Mouse (Mus musculus): ENCODE data around the gene Olfr666. TPM values are rescaled to one million over a fixed set of nuclear protein-coding genes. Genes with fewer than 3 reads are reported as not detected.

The Olfr666 gene
- not detected for polyA plus RNA-seq (2015; fragmentation: Illumina TruSeq; extraction: RNeasy Lipid Tissue Mini Kit (QIAGEN cat#74804); ENCODE audit: insufficient read depth, low read depth, low replicate concordance)

DNA sequence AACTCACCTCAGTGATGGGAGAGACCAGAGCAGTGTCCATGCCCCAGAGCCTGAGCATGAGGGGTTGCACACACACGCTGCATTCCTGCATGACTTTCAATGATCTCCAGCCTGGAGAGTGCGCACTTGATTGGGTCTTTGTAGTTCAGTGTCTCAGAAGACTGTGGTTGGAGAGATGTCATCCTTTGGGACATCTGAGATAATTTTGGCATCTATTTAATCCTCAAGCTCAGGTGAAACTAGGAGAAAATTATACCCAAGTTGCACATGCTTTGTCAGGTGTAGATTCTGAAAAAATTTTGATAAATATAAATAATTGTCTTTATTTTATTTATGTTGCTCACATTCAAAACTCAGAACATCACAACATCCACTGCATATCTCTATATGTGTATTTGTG lies at the start of gene Olfr666:
TSS of gene Olfr666 (minus strand) at position 101 of the 400 bp plus-strand sequence.

DNA sequence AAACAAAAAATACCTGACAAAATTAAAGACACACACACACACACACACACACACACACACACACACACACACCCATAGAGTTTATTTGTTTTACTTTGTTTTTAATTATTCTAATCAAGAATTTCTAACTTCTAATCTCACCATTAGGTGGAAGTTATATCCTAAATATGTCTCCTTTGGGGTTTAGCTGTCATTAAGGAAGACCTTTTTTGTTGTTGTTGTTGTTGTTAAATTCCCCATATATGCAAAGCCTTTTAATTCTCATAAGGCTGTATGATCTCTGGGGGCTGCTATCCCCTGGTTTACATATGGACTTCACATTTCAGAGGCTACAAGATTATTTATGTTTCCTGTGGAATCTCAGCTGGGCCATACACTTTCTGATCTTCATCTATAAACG lies 38.2 kb upstream of the Olfr666 start, which contains the start of gene Olfr669:
TSS of gene Olfr669 (plus strand) at position 301 of the 400 bp plus-strand sequence.

DNA sequence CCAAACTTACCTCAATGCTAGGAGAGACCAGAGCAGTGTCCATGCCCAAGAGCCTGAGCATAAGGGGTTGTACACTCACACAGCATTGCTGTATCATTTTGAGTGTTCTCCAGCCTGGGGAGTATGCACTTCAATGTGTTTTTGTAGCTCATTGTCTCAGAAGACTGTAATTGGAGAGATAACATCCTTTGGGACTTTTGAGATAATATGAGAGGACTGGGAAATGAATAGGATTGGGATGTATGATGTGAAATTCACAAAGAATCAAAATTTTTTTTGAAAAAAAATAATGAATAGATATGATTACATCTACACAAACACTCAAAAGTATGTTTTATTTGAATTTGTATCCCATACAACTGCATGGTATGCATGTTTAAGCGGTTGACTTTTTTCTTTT lies 32.2 kb upstream of the Olfr666 start, which contains the start of gene Olfr668:
TSS of gene Olfr668 (minus strand) at position 101 of the 400 bp plus-strand sequence.

DNA sequence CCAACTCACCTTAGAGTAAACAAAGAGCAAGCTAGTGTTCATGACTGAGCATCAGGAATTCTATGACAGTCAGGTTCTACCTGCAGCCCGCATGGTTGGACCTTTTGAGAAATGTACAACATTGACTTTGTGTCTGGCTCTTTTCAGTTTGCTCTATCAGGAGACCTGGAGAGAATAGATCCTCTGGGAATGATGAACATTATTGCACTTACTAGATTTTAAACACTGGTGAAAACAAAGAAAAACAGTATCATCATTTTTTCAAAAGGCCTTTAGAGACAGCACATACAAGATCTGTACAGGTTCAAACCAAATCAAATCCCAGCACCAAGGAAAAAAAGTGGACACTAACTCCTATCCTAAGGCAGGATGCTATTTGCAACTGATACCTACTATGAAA lies 25.6 kb upstream of the Olfr666 start, which contains the start of gene Olfr667:
TSS of gene Olfr667 (minus strand) at position 101 of the 400 bp plus-strand sequence.

DNA sequence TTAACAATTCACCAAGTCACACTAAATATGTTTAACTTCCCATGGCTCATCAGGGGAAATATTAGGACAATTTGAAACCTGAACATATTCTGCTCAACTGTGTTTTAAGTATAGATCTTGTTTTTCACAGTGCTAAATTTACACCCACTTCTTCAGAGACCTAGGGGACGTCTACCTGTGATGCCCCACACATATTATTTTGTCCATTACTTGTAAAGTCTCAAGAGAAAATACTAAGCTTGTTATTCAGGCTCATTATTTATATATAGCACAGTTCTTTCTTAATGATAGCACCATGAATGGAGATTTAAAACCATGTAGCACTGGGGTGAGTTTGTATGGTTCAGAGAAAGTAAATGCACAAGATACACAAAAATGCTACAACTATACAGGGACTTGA lies 18.0 kb downstream of the Olfr666 start, which contains the start of gene Olfr665:
TSS of gene Olfr665 (plus strand) at position 301 of the 400 bp plus-strand sequence.

DNA sequence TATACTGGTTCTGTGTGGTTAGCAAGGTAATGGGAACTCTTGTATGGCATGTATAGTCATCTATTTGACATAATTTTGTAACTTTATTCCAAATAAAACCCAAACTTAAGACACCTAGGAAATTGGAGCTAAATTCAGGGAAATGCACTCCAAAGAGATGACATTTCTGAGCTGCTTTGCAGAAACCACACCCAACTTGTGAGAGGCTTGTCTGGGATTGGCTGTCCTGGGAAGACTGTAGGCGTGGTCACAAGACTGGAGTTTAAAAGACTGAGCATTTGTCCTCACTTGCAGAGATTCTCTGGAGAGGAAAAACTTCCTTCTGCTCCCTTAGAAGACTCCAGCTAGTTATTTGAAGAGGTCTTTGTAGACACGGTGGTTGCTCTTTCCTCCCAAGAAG lies 39.0 kb downstream of the Olfr666 start, which contains the start of gene Usp17la:
TSS of gene Usp17la (plus strand) at position 301 of the 400 bp plus-strand sequence.

DNA sequence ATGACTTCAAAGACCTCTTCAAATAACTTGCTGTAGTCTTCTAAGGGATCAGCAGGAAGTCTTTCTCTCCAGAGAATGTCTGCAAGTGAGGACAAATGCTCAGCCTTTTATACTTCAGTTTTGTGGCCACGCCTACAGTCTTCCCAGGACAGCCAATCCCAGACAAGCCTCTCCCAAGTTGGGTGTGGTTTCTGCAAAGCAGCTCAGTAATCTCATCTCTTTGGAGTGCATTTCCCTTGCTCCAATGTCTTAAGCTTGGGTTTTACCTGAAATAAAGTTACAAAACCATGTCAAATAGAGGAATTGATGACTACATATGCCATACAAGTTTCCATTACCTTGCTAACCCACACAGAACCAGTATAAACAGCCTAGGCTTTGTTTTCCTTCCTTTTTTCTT lies 53.2 kb downstream of the Olfr666 start, which contains the start of gene Usp17lb:
TSS of gene Usp17lb (minus strand) at position 101 of the 400 bp plus-strand sequence.

Other genes with a start within 250 kb of the Olfr666 start
- not detected for gene Olfr658, start 248.6 kb downstream of the Olfr666 start, polyA plus RNA-seq (2015; fragmentation: Illumina TruSeq; extraction: RNeasy Lipid Tissue Mini Kit (QIAGEN cat#74804); ENCODE audit: insufficient read depth, low read depth, low replicate concordance)
- not detected for gene Olfr659, start 229.2 kb downstream of the Olfr666 start, polyA plus RNA-seq (2015; fragmentation: Illumina TruSeq; extraction: RNeasy Lipid Tissue Mini Kit (QIAGEN cat#74804); ENCODE audit: insufficient read depth, low read depth, low replicate concordance)
- gene Olfr661, start 209.5 kb downstream of the Olfr666 start, polyA plus RNA-seq (2015; fragmentation: Illumina TruSeq; extraction: RNeasy Lipid Tissue Mini Kit (QIAGEN cat#74804); ENCODE audit: insufficient read depth, low read depth, low replicate concordance), result not detected
- not detected for gene Usp17le, start 118.5 kb downstream of the Olfr666 start, polyA plus RNA-seq (2015; fragmentation: Illumina TruSeq; extraction: RNeasy Lipid Tissue Mini Kit (QIAGEN cat#74804); ENCODE audit: insufficient read depth, low read depth, low replicate concordance)
- not detected for gene Usp17lb, start 53.3 kb downstream of the Olfr666 start, polyA plus RNA-seq (2015; fragmentation: Illumina TruSeq; extraction: RNeasy Lipid Tissue Mini Kit (QIAGEN cat#74804); ENCODE audit: insufficient read depth, low read depth, low replicate concordance)
- not detected for gene Usp17la, start 38.9 kb downstream of the Olfr666 start, polyA plus RNA-seq (2015; fragmentation: Illumina TruSeq; extraction: RNeasy Lipid Tissue Mini Kit (QIAGEN cat#74804); ENCODE audit: insufficient read depth, low read depth, low replicate concordance)
- not detected for gene Olfr665, start 17.9 kb downstream of the Olfr666 start, polyA plus RNA-seq (2015; fragmentation: Illumina TruSeq; extraction: RNeasy Lipid Tissue Mini Kit (QIAGEN cat#74804); ENCODE audit: insufficient read depth, low read depth, low replicate concordance)
- not detected for gene Olfr667, start 25.5 kb upstream of the Olfr666 start, polyA plus RNA-seq (2015; fragmentation: Illumina TruSeq; extraction: RNeasy Lipid Tissue Mini Kit (QIAGEN cat#74804); ENCODE audit: insufficient read depth, low read depth, low replicate concordance)
- gene Olfr668, start 32.1 kb upstream of the Olfr666 start, polyA plus RNA-seq (2015; fragmentation: Illumina TruSeq; extraction: RNeasy Lipid Tissue Mini Kit (QIAGEN cat#74804); ENCODE audit: insufficient read depth, low read depth, low replicate concordance), result not detected
- gene Olfr669, start 38.3 kb upstream of the Olfr666 start, polyA plus RNA-seq (2015; fragmentation: Illumina TruSeq; extraction: RNeasy Lipid Tissue Mini Kit (QIAGEN cat#74804); ENCODE audit: insufficient read depth, low read depth, low replicate concordance), result not detected
- gene Olfr670, start 66.7 kb upstream of the Olfr666 start, polyA plus RNA-seq (2015; fragmentation: Illumina TruSeq; extraction: RNeasy Lipid Tissue Mini Kit (QIAGEN cat#74804); ENCODE audit: insufficient read depth, low read depth, low replicate concordance), result not detected
- not detected for gene Olfr671, start 83.2 kb upstream of the Olfr666 start, polyA plus RNA-seq (2015; fragmentation: Illumina TruSeq; extraction: RNeasy Lipid Tissue Mini Kit (QIAGEN cat#74804); ENCODE audit: insufficient read depth, low read depth, low replicate concordance)
- gene Olfr672, start 106.1 kb upstream of the Olfr666 start, polyA plus RNA-seq (2015; fragmentation: Illumina TruSeq; extraction: RNeasy Lipid Tissue Mini Kit (QIAGEN cat#74804); ENCODE audit: insufficient read depth, low read depth, low replicate concordance), result not detected
- not detected for gene Olfr675, start 132.5 kb upstream of the Olfr666 start, polyA plus RNA-seq (2015; fragmentation: Illumina TruSeq; extraction: RNeasy Lipid Tissue Mini Kit (QIAGEN cat#74804); ENCODE audit: insufficient read depth, low read depth, low replicate concordance)
- gene Olfr676, start 136.7 kb upstream of the Olfr666 start, polyA plus RNA-seq (2015; fragmentation: Illumina TruSeq; extraction: RNeasy Lipid Tissue Mini Kit (QIAGEN cat#74804); ENCODE audit: insufficient read depth, low read depth, low replicate concordance), result not detected
- not detected for gene Olfr677, start 155.4 kb upstream of the Olfr666 start, polyA plus RNA-seq (2015; fragmentation: Illumina TruSeq; extraction: RNeasy Lipid Tissue Mini Kit (QIAGEN cat#74804); ENCODE audit: insufficient read depth, low read depth, low replicate concordance)
- not detected for gene Olfr678, start 168.5 kb upstream of the Olfr666 start, polyA plus RNA-seq (2015; fragmentation: Illumina TruSeq; extraction: RNeasy Lipid Tissue Mini Kit (QIAGEN cat#74804); ENCODE audit: insufficient read depth, low read depth, low replicate concordance)
- not detected for gene Olfr679, start 185.3 kb upstream of the Olfr666 start, polyA plus RNA-seq (2015; fragmentation: Illumina TruSeq; extraction: RNeasy Lipid Tissue Mini Kit (QIAGEN cat#74804); ENCODE audit: insufficient read depth, low read depth, low replicate concordance)
- not detected for gene Olfr680-ps1, start 196.9 kb upstream of the Olfr666 start, polyA plus RNA-seq (2015; fragmentation: Illumina TruSeq; extraction: RNeasy Lipid Tissue Mini Kit (QIAGEN cat#74804); ENCODE audit: insufficient read depth, low read depth, low replicate concordance)
- gene Olfr681, start 220.9 kb upstream of the Olfr666 start, polyA plus RNA-seq (2015; fragmentation: Illumina TruSeq; extraction: RNeasy Lipid Tissue Mini Kit (QIAGEN cat#74804); ENCODE audit: insufficient read depth, low read depth, low replicate concordance), result not detected